Mouse (Mus musculus): ENCODE results near the gene Ninj1. TPM values are rescaled to one million over a fixed set of nuclear protein-coding genes. Genes with fewer than 3 reads are reported as not detected.

Ninj1 gene
- polyA plus RNA-seq, 1 experiment from 2014 or later: 70.2 TPM

- Histone ChIP-seq H3K9ac (no peak overlapping the region), H3K9me3 (replicated peaks) (no peaks in the 10 kb centered on the region), H3K27me3 (peaks cover 18% of the 10 kb centered on the region), H3K4me1 (replicated peaks) (peaks cover 11% of the 10 kb centered on the region), H3K4me2 (0 out of 2 replicates have a peak overlapping the region, but pooled peaks have one; percentile 18), H3K27ac (peak overlapping the region; percentile 61), H3K4me3 (no peak overlapping the region), H3K36me3 (no peaks in the 10 kb centered on the region)
- 64% methylated on average over 10 of the region's 10 CpGs for WGBS
- no peak for ATAC-seq (replicated peaks; ENCODE audit: insufficient number of reproducible peaks, insufficient read depth, low FRiP score, low read depth)
These were observed 33.3 kb upstream of the Ninj1 start for GRCm38 (mm10) chr13:49154028-49154427.

GRCm38 (mm10) chr13:49154621-49155020, 32.7 kb upstream of the Ninj1 start:
- no peaks in the 10 kb centered on the region for H3K9me3 ChIP-seq (replicated peaks)
- 53% methylated on average over 7 of the region's 7 CpGs for WGBS
- no peak for ATAC-seq (replicated peaks; ENCODE audit: insufficient number of reproducible peaks, insufficient read depth, low FRiP score, low read depth)
- H3K36me3 ChIP-seq: no peaks in the 10 kb centered on the region
- H3K4me3 ChIP-seq: no peak overlapping the region
- peaks cover 11% of the 10 kb centered on the region for H3K4me1 ChIP-seq (replicated peaks)
- H3K27ac ChIP-seq: no peak overlapping the region
- H3K27me3 ChIP-seq: peaks cover 13% of the 10 kb centered on the region
- H3K9ac ChIP-seq: no peak overlapping the region
- H3K4me2 ChIP-seq: no peak overlapping the region

- no peaks in the 10 kb centered on the region for H3K9me3 ChIP-seq (replicated peaks)
- ATAC-seq (replicated peaks; ENCODE audit: insufficient number of reproducible peaks, insufficient read depth, low FRiP score, low read depth): no peak
- H3K4me3 ChIP-seq: no peak overlapping the region
- peaks cover 11% of the 10 kb centered on the region for H3K4me1 ChIP-seq (replicated peaks)
- no peak overlapping the region for H3K4me2 ChIP-seq
- no peak overlapping the region for H3K27ac ChIP-seq
- H3K9ac ChIP-seq: no peak overlapping the region
- WGBS: 65% methylated on average over 4 of the region's 4 CpGs
- H3K27me3 ChIP-seq: no peaks in the 10 kb centered on the region
- no peaks in the 10 kb centered on the region for H3K36me3 ChIP-seq
These were observed 30.6 kb upstream of the Ninj1 start for GRCm38 (mm10) chr13:49156645-49157044.

GRCm38 (mm10) chr13:49158040-49158713, 29.1 kb upstream of the Ninj1 start:
- WGBS: 69% methylated on average over 10 of the region's 10 CpGs
- H3K4me3 ChIP-seq: no peak overlapping the region
- no peaks in the 10 kb centered on the region for H3K36me3 ChIP-seq
- no peaks in the 10 kb centered on the region for H3K9me3 ChIP-seq (replicated peaks)
- no peak overlapping the region for H3K27ac ChIP-seq
- no peak overlapping the region for H3K4me2 ChIP-seq
- H3K27me3 ChIP-seq: no peaks in the 10 kb centered on the region
- no peak overlapping the region for H3K9ac ChIP-seq
- no peak for ATAC-seq (replicated peaks; ENCODE audit: insufficient number of reproducible peaks, insufficient read depth, low FRiP score, low read depth)
- peaks cover 11% of the 10 kb centered on the region for H3K4me1 ChIP-seq (replicated peaks)

- H3K9ac ChIP-seq: no peak overlapping the region
- no peaks in the 10 kb centered on the region for H3K27me3 ChIP-seq
- no peaks in the 10 kb centered on the region for H3K36me3 ChIP-seq
- H3K4me2 ChIP-seq: no peak overlapping the region
- no peaks in the 10 kb centered on the region for H3K9me3 ChIP-seq (replicated peaks)
- WGBS: 55% methylated on average over 2 of the region's 2 CpGs
- no peak overlapping the region for H3K4me3 ChIP-seq
- no peak for ATAC-seq (replicated peaks; ENCODE audit: insufficient number of reproducible peaks, insufficient read depth, low FRiP score, low read depth)
- no peak overlapping the region for H3K27ac ChIP-seq
- no peaks in the 10 kb centered on the region; the same call in 1 of the 2 replicates for H3K4me1 ChIP-seq (replicated peaks)
These were observed 26.0 kb upstream of the Ninj1 start for GRCm38 (mm10) chr13:49161236-49161635.

- no peak for ATAC-seq (replicated peaks; ENCODE audit: insufficient number of reproducible peaks, insufficient read depth, low FRiP score, low read depth)
- Histone ChIP-seq H3K4me1 (replicated peaks) (no peaks in the 10 kb centered on the region; the same call in 1 of the 2 replicates), H3K36me3 (no peaks in the 10 kb centered on the region), H3K27ac (no peak overlapping the region), H3K9me3 (replicated peaks) (no peaks in the 10 kb centered on the region), H3K4me2 (no peak overlapping the region), H3K9ac (no peak overlapping the region), H3K4me3 (no peak overlapping the region), H3K27me3 (no peaks in the 10 kb centered on the region)
- WGBS: 43% methylated on average over 4 of the region's 4 CpGs
These were observed 24.6 kb upstream of the Ninj1 start for GRCm38 (mm10) chr13:49162722-49163121.

- Histone ChIP-seq H3K4me2 (no peak overlapping the region), H3K4me3 (no peak overlapping the region), H3K36me3 (no peaks in the 10 kb centered on the region), H3K9me3 (replicated peaks) (no peaks in the 10 kb centered on the region), H3K27me3 (no peaks in the 10 kb centered on the region), H3K9ac (no peak overlapping the region), H3K4me1 (replicated peaks) (no peaks in the 10 kb centered on the region; the same call in 1 of the 2 replicates), H3K27ac (no peak overlapping the region)
- no peak for ATAC-seq (replicated peaks; ENCODE audit: insufficient number of reproducible peaks, insufficient read depth, low FRiP score, low read depth)
- WGBS: 41% methylated on average over 7 of the region's 7 CpGs
These were observed 23.6 kb upstream of the Ninj1 start for GRCm38 (mm10) chr13:49163645-49164044.

- 53% methylated on average over 9 of the region's 9 CpGs for WGBS
- no peak overlapping the region for H3K9ac ChIP-seq
- no peak for ATAC-seq (replicated peaks; ENCODE audit: insufficient number of reproducible peaks, insufficient read depth, low FRiP score, low read depth)
These were observed 20.2 kb upstream of the Ninj1 start for GRCm38 (mm10) chr13:49167081-49167480.

GRCm38 (mm10) chr13:49169448-49170207, 17.7 kb upstream of the Ninj1 start:
- Histone ChIP-seq H3K4me2 (no peak overlapping the region), H3K9me3 (replicated peaks) (no peaks in the 10 kb centered on the region), H3K9ac (no peak overlapping the region), H3K36me3 (no peaks in the 10 kb centered on the region), H3K27ac (no peak overlapping the region), H3K27me3 (no peaks in the 10 kb centered on the region), H3K4me1 (replicated peaks) (peaks cover 18% of the 10 kb centered on the region), H3K4me3 (no peak overlapping the region)
- WGBS: 17% methylated on average over 17 of the region's 17 CpGs
- peak; percentile 56; the same call in 1 of the 2 replicates for ATAC-seq (replicated peaks; ENCODE audit: insufficient number of reproducible peaks, insufficient read depth, low FRiP score, low read depth)

More at GRCm38 (mm10) chr13:49167081-49167480, 20.2 kb upstream of the Ninj1 start:
- H3K4me1 ChIP-seq (replicated peaks): peaks cover 8% of the 10 kb centered on the region; the same call in 1 of the 2 replicates
- no peaks in the 10 kb centered on the region for H3K36me3 ChIP-seq
- no peaks in the 10 kb centered on the region for H3K9me3 ChIP-seq (replicated peaks)
- no peak overlapping the region for H3K4me2 ChIP-seq
- no peak overlapping the region for H3K4me3 ChIP-seq
- H3K27me3 ChIP-seq: no peaks in the 10 kb centered on the region
- H3K27ac ChIP-seq: no peak overlapping the region

- H3K9me3 ChIP-seq (replicated peaks): no peaks in the 10 kb centered on the region
- H3K36me3 ChIP-seq: no peaks in the 10 kb centered on the region
- H3K9ac ChIP-seq: no peak overlapping the region
- H3K27ac ChIP-seq: no peak overlapping the region
- no peak for ATAC-seq (replicated peaks; ENCODE audit: insufficient number of reproducible peaks, insufficient read depth, low FRiP score, low read depth)
- H3K4me3 ChIP-seq: no peak overlapping the region
- WGBS: 88% methylated on average over 11 of the region's 11 CpGs
- H3K4me1 ChIP-seq (replicated peaks): peaks cover 18% of the 10 kb centered on the region
- no peak overlapping the region for H3K4me2 ChIP-seq
- H3K27me3 ChIP-seq: no peaks in the 10 kb centered on the region
These were observed 16.7 kb upstream of the Ninj1 start for GRCm38 (mm10) chr13:49170623-49171022.

GRCm38 (mm10) chr13:49171729-49172128, 15.6 kb upstream of the Ninj1 start:
- Histone ChIP-seq H3K4me2 (no peak overlapping the region), H3K36me3 (no peaks in the 10 kb centered on the region), H3K27me3 (no peaks in the 10 kb centered on the region), H3K9me3 (replicated peaks) (no peaks in the 10 kb centered on the region), H3K9ac (no peak overlapping the region), H3K27ac (no peak overlapping the region), H3K4me3 (no peak overlapping the region), H3K4me1 (replicated peaks) (peaks cover 18% of the 10 kb centered on the region)
- WGBS: 56% methylated on average over 1 of the region's 1 CpGs
- no peak for ATAC-seq (replicated peaks; ENCODE audit: insufficient number of reproducible peaks, insufficient read depth, low FRiP score, low read depth)
